Mouse (Mus musculus) megakaryocyte, embryonic 14.5 days (primary cell): ENCODE measurements around the gene Iqce.

ENCODE experiments used
- FLI1 ChIP-seq: IDR thresholded peaks from 2 replicates; pipeline ENCODE4 v1.6.1; 2012; ENCODE audit warnings: low read length, inconsistent platforms, mixed read lengths
- GATA1 ChIP-seq: IDR thresholded peaks from 3 replicates; pipeline ENCODE4 v1.6.1; 2012; ENCODE audit warnings: mixed read lengths, low read length, inconsistent platforms, borderline replicate concordance

DNA sequence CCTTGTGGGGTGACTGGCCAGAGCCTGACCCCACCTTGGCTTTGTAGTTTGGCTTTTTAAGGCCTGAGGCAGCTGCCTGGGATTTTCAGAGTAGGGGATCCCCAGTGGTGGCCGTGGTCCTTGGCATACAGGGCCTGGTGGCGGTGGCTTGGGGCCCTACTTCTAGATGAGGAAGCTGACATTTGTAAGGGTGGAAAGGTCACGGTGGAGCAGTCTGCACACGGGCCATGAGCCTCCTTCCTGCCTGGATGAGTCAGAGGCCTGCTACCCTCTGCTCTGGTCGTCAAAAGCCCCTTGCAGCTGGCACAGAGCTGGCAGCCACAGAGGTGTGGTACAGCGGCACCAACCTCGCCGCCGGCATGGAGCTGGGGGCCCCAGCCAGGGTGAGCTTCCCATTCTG, 85.5 kb downstream of the Iqce start:
- TF ChIP-seq GATA1: no peak
- no peak for TF ChIP-seq FLI1
